Mouse (Mus musculus) forebrain, embryonic 14.5 days (tissue): ENCODE data around the gene 4833427G06Rik. TPM values are rescaled to one million over a fixed set of nuclear protein-coding genes. Genes with fewer than 3 reads are reported as not detected.

Experiments used
- ATAC-seq: fragments of 200-750 bp; cut with Nextera tagmentation; 2 replicates; pipeline ENCODE4 v1.8.0; 2017; ENCODE audit warnings: mild to moderate bottlenecking, moderate library complexity
- DNase-seq: peaks from one replicate; pipeline ENCODE4 v3.0.0-alpha.2; 2015; ENCODE audit warnings: low spot score
- H3K27ac ChIP-seq: fragments of 300-500 bp; sonication (generic); 2 replicates; pipeline ENCODE4 v1.5.1; 2014; ENCODE audit warnings: low read depth, mild to moderate bottlenecking, control low read depth, low read length, moderate library complexity
- H3K27me3 ChIP-seq: fragments of 300-500 bp; sonication (generic); replicated peaks from 2 replicates; pipeline ENCODE4 v1.6.1; 2014; ENCODE audit warnings: low read length, control low read depth, mixed read lengths; ENCODE audit not compliant: control insufficient read depth, insufficient read depth
- H3K36me3 ChIP-seq: fragments of 300-500 bp; sonication (generic); 2 replicates; pipeline ENCODE4 v1.6.1; 2014; ENCODE audit warnings: low read length, control low read depth; ENCODE audit not compliant: control insufficient read depth, insufficient read depth
- H3K4me1 ChIP-seq: fragments of 300-500 bp; sonication (generic); 2 replicates; pipeline ENCODE4 v1.6.1; 2014; ENCODE audit warnings: antibody characterized with exemption, low read length, control low read depth; ENCODE audit not compliant: control insufficient read depth, insufficient read depth
- H3K4me2 ChIP-seq: fragments of 300-500 bp; sonication (generic); 2 replicates; pipeline ENCODE4 v1.6.1; 2014; ENCODE audit warnings: mild to moderate bottlenecking, control low read depth, low read length
- H3K4me3 ChIP-seq: fragments of 300-500 bp; sonication (generic); 2 replicates; pipeline ENCODE4 v1.5.1; 2014; ENCODE audit warnings: low read depth, low read length, control low read depth
- H3K9ac ChIP-seq: fragments of 300-500 bp; sonication (generic); 2 replicates; pipeline ENCODE4 v1.6.1; 2014; ENCODE audit warnings: mild to moderate bottlenecking, low read length, control low read depth, moderate library complexity
- H3K9me3 ChIP-seq: fragments of 300-500 bp; sonication (generic); replicated peaks from 2 replicates; pipeline ENCODE4 v1.6.1; 2016; ENCODE audit warnings: low read length, control low read depth, mixed read lengths; ENCODE audit not compliant: control insufficient read depth
- WGBS: fragments of 180-500 bp; shearing (Covaris S2); extraction: QIAGEN DNeasy Blood & Tissue Kit; methylation state at CpG from one replicate; pipeline ENCODE4 v1.1.7; 2014; 5-methylcytosine and 5-hydroxymethylcytosine counted together
- microRNA counts: library from miRNA; unstranded; fragments of <30 nt; microRNA quantifications from one replicate; lab custom pipeline; 2016
- microRNA-seq: library from miRNA; unstranded; fragments of <30 nt; microRNA quantifications from one replicate; pipeline ENCODE4, GENCODE M21; 2016
- polyA plus RNA-seq: library from polyadenylated mRNA; unstranded; fragments of >200 nt; fragmentation: Nextera tagmentation; extraction: Ambion mirVana; gene quantifications from 2 replicates; pipeline ENCODE4 v1.2.1, GENCODE M21; 2014

Gene 4833427G06Rik
- polyA plus RNA-seq, 1 experiment from 2014 or later = 1.2 TPM

GRCm38 (mm10) chr9:51052180-51052579, 49.7 kb downstream of the 4833427G06Rik start:
- no peak overlapping the region for H3K27ac ChIP-seq
- H3K4me1 ChIP-seq = no peaks in the 10 kb centered on the region
- H3K27me3 ChIP-seq = no peaks in the 10 kb centered on the region
- peak; percentile 36 for DNase-seq
- no peak overlapping the region for H3K4me2 ChIP-seq
- WGBS = 77% methylated on average over 3 of the region's 3 CpGs
- H3K4me3 ChIP-seq = no peak overlapping the region
- H3K36me3 ChIP-seq = no peaks in the 10 kb centered on the region
- H3K9me3 ChIP-seq = no peaks in the 10 kb centered on the region
- no peak for ATAC-seq
- no peak overlapping the region for H3K9ac ChIP-seq

DNA sequence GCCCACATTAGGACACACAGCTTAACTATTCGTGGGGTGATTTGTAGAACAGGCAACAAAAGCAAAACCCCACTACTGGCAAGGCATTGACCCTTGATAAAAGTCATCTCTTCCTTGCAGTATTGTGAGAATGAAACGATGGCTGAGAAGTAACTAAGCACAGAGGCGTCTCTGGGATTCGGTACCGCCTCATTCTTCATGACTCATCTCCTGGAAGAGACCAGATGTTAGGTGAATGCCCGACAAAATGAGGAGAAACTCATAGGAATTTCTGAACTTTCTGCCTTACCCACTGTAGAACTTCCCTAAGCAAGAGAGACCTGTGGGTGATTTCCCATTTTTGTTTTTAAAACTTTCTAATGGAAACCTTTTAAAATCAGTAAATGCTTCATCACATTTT, 59.7 kb downstream of the 4833427G06Rik start:
- Histone ChIP-seq H3K4me1 (no peaks in the 10 kb centered on the region), H3K27ac (no peak overlapping the region), H3K4me2 (no peak overlapping the region), H3K27me3 (no peaks in the 10 kb centered on the region), H3K9me3 (no peaks in the 10 kb centered on the region), H3K36me3 (no peaks in the 10 kb centered on the region), H3K9ac (no peak overlapping the region), H3K4me3 (no peak overlapping the region)
- DNase-seq = no peak
- WGBS = 84% methylated on average over 6 of the region's 6 CpGs
- ATAC-seq = no peak

DNA sequence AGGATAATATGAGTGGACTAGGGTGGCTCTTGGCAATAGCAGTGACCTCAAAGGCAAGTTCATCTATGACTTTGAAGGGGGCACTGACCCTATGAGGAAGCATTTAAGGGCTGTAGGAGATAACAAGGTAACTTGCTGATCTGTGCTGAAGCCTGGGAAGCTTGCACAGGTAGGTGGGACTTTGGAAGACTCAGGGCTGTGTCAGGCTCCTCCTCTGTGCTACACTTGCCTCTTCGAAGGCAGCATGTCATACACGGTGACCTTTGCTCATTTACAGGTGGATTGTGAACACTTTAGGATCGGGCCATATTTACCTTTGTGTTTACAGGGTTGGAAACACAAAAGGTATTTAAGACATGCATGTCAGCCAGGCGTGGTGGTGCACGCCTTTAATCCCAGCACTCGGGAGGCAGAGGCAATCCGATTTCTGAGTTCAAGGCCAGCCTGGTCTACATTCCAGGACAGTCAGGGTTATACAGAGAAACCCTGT, 60.3 kb downstream of the 4833427G06Rik start:
- Histone ChIP-seq H3K9me3 (no peaks in the 10 kb centered on the region), H3K4me2 (no peak overlapping the region), H3K27me3 (no peaks in the 10 kb centered on the region), H3K27ac (no peak overlapping the region), H3K4me3 (no peak overlapping the region), H3K4me1 (no peaks in the 10 kb centered on the region), H3K9ac (no peak overlapping the region), H3K36me3 (no peaks in the 10 kb centered on the region)
- 89% methylated on average over 7 of the region's 7 CpGs for WGBS
- DNase-seq (no peak), ATAC-seq (no peak)

DNA sequence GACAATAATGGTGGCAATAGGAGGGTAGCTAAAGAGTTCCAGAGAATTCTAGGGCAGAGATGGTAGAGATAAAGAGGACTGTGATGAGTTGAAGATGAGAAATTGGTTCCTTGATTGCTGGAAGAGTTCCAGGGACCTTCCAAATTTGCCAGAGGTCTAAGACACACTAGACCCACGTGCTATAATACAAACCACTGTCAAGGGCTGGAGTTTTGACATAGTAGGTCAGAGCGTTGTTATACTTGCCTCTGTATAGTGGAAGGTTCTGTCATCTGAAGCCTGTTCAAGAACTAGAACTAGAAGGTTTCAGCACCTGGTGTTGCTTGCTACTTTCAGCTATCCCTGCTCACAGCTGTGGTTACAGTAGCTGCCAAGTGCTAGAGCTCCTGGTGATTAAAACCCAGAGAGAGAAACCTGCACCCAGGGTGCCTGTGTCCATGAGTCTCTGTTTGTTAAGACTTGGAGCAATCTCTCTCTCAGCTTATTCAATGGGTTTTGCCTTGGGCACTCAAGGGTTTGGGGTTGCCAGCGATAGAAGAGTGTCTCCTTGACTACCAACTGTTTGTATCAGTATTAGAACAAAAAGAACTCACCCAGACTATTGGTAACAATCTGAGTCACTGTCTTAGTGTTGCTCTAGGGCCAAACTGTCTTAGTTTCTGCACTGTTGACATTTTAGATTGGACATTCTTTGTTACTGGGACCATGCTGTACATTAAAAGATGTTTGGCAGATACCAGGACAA, 68.9 kb downstream of the 4833427G06Rik start:
- no peak overlapping the region for H3K4me2 ChIP-seq
- H3K4me1 ChIP-seq = no peaks in the 10 kb centered on the region
- H3K9me3 ChIP-seq = no peaks in the 10 kb centered on the region
- no peaks in the 10 kb centered on the region for H3K27me3 ChIP-seq
- H3K27ac ChIP-seq = no peak overlapping the region
- H3K9ac ChIP-seq = no peak overlapping the region
- no peak overlapping the region for H3K4me3 ChIP-seq
- DNase-seq = no peak
- H3K36me3 ChIP-seq = no peaks in the 10 kb centered on the region
- WGBS = 84% methylated on average over 3 of the region's 3 CpGs
- ATAC-seq = no peak

DNA sequence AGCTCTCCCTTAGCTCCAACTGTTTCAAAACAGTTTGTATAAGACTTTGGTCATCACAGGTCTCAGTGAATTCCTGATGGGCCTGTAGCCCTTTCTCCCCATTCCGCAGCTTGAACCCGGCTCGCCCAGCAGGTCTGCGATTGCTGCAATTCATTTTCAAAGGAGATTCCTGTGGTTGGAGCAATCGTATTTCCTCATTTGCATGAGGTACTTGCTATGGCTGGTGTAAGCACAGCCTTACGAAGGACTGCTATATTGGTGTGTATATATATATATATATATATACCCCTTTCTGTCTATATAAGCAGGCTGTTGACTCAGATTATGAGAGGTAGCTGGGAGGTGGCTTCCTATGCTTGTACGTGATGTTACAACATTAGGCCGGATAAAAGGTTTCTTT, 69.6 kb downstream of the 4833427G06Rik start:
- Histone ChIP-seq H3K36me3 (no peaks in the 10 kb centered on the region), H3K9me3 (no peaks in the 10 kb centered on the region), H3K4me3 (no peak overlapping the region), H3K27me3 (no peaks in the 10 kb centered on the region), H3K4me1 (no peaks in the 10 kb centered on the region), H3K27ac (no peak overlapping the region), H3K4me2 (no peak overlapping the region), H3K9ac (no peak overlapping the region)
- no peak for DNase-seq
- ATAC-seq = no peak
- WGBS = 73% methylated on average over 8 of the region's 8 CpGs

DNA sequence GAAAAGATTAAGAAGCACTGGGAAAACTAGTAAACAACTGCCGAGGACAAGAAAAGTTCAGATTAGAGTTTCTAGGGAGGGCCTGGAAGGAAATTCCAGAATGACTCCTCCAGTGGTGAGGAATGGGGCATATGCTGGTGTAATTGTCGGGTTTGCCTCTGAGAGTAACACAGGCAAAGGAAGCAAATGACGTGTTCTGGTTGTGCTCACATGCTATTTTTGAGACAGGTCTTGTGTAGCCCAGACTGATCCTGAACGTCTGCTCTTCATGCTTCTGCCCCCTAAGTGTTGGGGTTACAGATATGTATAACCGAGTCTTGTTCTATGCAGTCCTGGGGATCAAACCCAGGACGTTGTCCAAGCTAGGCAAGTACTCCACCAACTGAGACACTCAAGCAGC, 70.3 kb downstream of the 4833427G06Rik start:
- no peak for ATAC-seq
- no peaks in the 10 kb centered on the region for H3K9me3 ChIP-seq
- no peak overlapping the region for H3K4me3 ChIP-seq
- H3K9ac ChIP-seq = no peak overlapping the region
- H3K4me2 ChIP-seq = no peak overlapping the region
- no peaks in the 10 kb centered on the region for H3K36me3 ChIP-seq
- H3K4me1 ChIP-seq = no peaks in the 10 kb centered on the region
- WGBS = 77% methylated on average over 6 of the region's 6 CpGs
- H3K27me3 ChIP-seq = no peaks in the 10 kb centered on the region
- no peak for DNase-seq
- H3K27ac ChIP-seq = no peak overlapping the region

MicroRNA genes within 50 kb of the gene (microRNA counts, 519-probe panel; counts per million panel counts)
- microRNA mmu-miR-34b-3p (lab: Ali Mortazavi, UCI) (not detected), microRNA mmu-miR-34b-5p (lab: Ali Mortazavi, UCI) (1,962 counts per million, percentile 6 among the panel's probes with 10 or more counts), microRNA mmu-miR-34c (lab: Ali Mortazavi, UCI) (not detected)

Small RNA genes lying within 50 kb of the gene (microRNA-seq; reads per million reads assigned to microRNA genes)
- gene Mir34b (24.9 reads per million, percentile 40 among the genes with 10 or more reads in this experiment), gene Mir34c (1,082 reads per million, percentile 81 among the genes with 10 or more reads in this experiment)

Other genes starting within 250 kb of the 4833427G06Rik start
- 12.6 and 14.3 TPM in 2 replicates for gene Sik2, start 93.0 kb downstream of the 4833427G06Rik start, polyA plus RNA-seq
- not detected in 2 replicates for gene Btg4, start 41.2 kb downstream of the 4833427G06Rik start, polyA plus RNA-seq
- 1.7 and 2.1 TPM in 2 replicates for gene Layn, start 25.0 kb downstream of the 4833427G06Rik start, polyA plus RNA-seq
- gene Gm32742, start 63.4 kb upstream of the 4833427G06Rik start, polyA plus RNA-seq = 0.04 TPM in 1 of 2 replicates, not detected in the other
- gene Pou2af1, start 111.6 kb upstream of the 4833427G06Rik start, polyA plus RNA-seq = 0.09 and 0.11 TPM in 2 replicates
- gene Colca2, start 176.5 kb upstream of the 4833427G06Rik start, polyA plus RNA-seq = 0.80 and 1.7 TPM in 2 replicates
- gene 1810046K07Rik, start 226.8 kb upstream of the 4833427G06Rik start, polyA plus RNA-seq = not detected in 2 replicates